Mouse (Mus musculus) MEL (cell line): Measurements from ENCODE around the gene Ptger1. TPM values are rescaled to one million over a fixed set of nuclear protein-coding genes. Genes with fewer than 3 reads are reported as not detected.

Source experiments
- DNase-seq: peaks from one replicate; pipeline ENCODE4 v3.0.0; 2011; ENCODE audit warnings: low read depth, low spot score
- H3K27ac ChIP-seq: 2 replicates; pipeline ENCODE4 v1.5.1; 2012; ENCODE audit warnings: low read depth, mild to moderate bottlenecking, control low read depth, low read length, moderate library complexity; ENCODE audit not compliant: control insufficient read depth
- H3K27me3 ChIP-seq, 2 experiments: fragments of 150-350 bp in 1 of 2; sonication (generic) in 1 of 2; 2 replicates each; pipeline ENCODE4 v1.6.1; 2012; ENCODE audit warnings: low read length in 2 of 2, mild to moderate bottlenecking in 2 of 2, improper control_type of control experiment in 1 of 2, moderate library complexity in 1 of 2; ENCODE audit not compliant: insufficient read depth in 2 of 2, control insufficient read depth in 1 of 2
- H3K36me3 ChIP-seq, 2 experiments: 2 replicates each; pipeline ENCODE4 v1.6.1; 2012 to 2014; ENCODE audit warnings: low read length in 2 of 2, improper control_type of control experiment in 1 of 2, inconsistent platforms in 1 of 2, mild to moderate bottlenecking in 1 of 2; ENCODE audit not compliant: insufficient read depth in 2 of 2, control insufficient read depth in 1 of 2
- H3K4me1 ChIP-seq, 2 experiments: fragments of 150-350 bp in 1 of 2; sonication (generic) in 1 of 2; 2 replicates each; pipeline ENCODE4 v1.6.1; 2012; ENCODE audit warnings: low read length in 2 of 2, improper control_type of control experiment in 1 of 2, mild to moderate bottlenecking in 1 of 2; ENCODE audit not compliant: insufficient read depth in 2 of 2, control insufficient read depth in 1 of 2
- H3K4me3 ChIP-seq, 2 experiments: fragments of 150-350 bp in 1 of 2; sonication (generic) in 1 of 2; 2 replicates each; pipeline ENCODE4 v1.5.1; 2012; ENCODE audit warnings: low read depth in 2 of 2, low read length in 2 of 2, mild to moderate bottlenecking in 2 of 2, moderate library complexity in 2 of 2, control low read depth in 1 of 2, improper control_type of control experiment in 1 of 2; ENCODE audit not compliant: control insufficient read depth in 1 of 2, insufficient read depth in 1 of 2
- H3K79me2 ChIP-seq: 2 replicates; pipeline ENCODE4 v1.6.1; 2012; ENCODE audit warnings: mild to moderate bottlenecking, low read length, moderate library complexity; ENCODE audit not compliant: control insufficient read depth, poor library complexity, insufficient read depth
- H3K9ac ChIP-seq: 2 replicates; pipeline ENCODE4 v1.6.1; 2012; ENCODE audit warnings: low read depth, mild to moderate bottlenecking, control low read depth, low read length, moderate library complexity; ENCODE audit not compliant: control insufficient read depth, poor library complexity, severe bottlenecking
- H3K9me3 ChIP-seq: fragments of 150-350 bp; sonication (generic); replicated peaks from 2 replicates; pipeline ENCODE4 v1.6.1; 2012; ENCODE audit warnings: mild to moderate bottlenecking, low read length, improper control_type of control experiment, moderate library complexity; ENCODE audit not compliant: insufficient read depth
- CHD2 ChIP-seq: IDR thresholded peaks from 2 replicates; pipeline ENCODE4 v1.6.1; 2011; ENCODE audit warnings: low read length, improper control_type of control experiment
- CTCF ChIP-seq, 3 experiments: IDR thresholded peaks in 2 of 3; conservative IDR thresholded peaks in 1 of 3; 2 replicates each; pipeline ENCODE4 v1.5.1; 2011 to 2012; ENCODE audit warnings: low read length in 3 of 3, low read depth in 2 of 3, mild to moderate bottlenecking in 2 of 3, improper control_type of control experiment in 1 of 3, inconsistent platforms in 1 of 3, mixed read lengths in 1 of 3, moderate library complexity in 1 of 3; ENCODE audit not compliant: control insufficient read depth in 1 of 3, insufficient read depth in 1 of 3, poor library complexity in 1 of 3, severe bottlenecking in 1 of 3
- E2F4 ChIP-seq: IDR thresholded peaks from 2 replicates; pipeline ENCODE4 v1.6.1; 2011; ENCODE audit warnings: low read depth, low read length, improper control_type of control experiment, borderline replicate concordance
- GATA1 ChIP-seq: IDR thresholded peaks from 2 replicates; pipeline ENCODE4 v1.6.1; 2011; ENCODE audit warnings: low read depth, low read length, improper control_type of control experiment
- HCFC1 ChIP-seq: IDR thresholded peaks from 2 replicates; pipeline ENCODE4 v1.6.1; 2012; ENCODE audit warnings: low read depth, mild to moderate bottlenecking, inconsistent platforms, low read length, improper control_type of control experiment, moderate library complexity
- KAT2A ChIP-seq: conservative IDR thresholded peaks from 2 replicates; pipeline ENCODE4 v1.6.1; 2012; ENCODE audit warnings: low read depth, low read length, improper control_type of control experiment, inconsistent platforms
- MAFK ChIP-seq: IDR thresholded peaks from 2 replicates; pipeline ENCODE4 v1.6.1; 2011; ENCODE audit warnings: low read depth, mild to moderate bottlenecking, low read length, improper control_type of control experiment, borderline replicate concordance
- MAX ChIP-seq: IDR thresholded peaks from 2 replicates; pipeline ENCODE4 v1.6.1; 2011; ENCODE audit warnings: low read length, improper control_type of control experiment
- MXI1 ChIP-seq: IDR thresholded peaks from 2 replicates; pipeline ENCODE4 v1.6.1; 2011; ENCODE audit warnings: mild to moderate bottlenecking, low read depth, low read length, improper control_type of control experiment
- MYB ChIP-seq: IDR thresholded peaks from 2 replicates; pipeline ENCODE4 v1.6.1; 2011; ENCODE audit warnings: mild to moderate bottlenecking, low read depth, low read length, improper control_type of control experiment
- NELFE ChIP-seq: IDR thresholded peaks from 2 replicates; pipeline ENCODE4 v1.6.1; 2011; ENCODE audit warnings: low read depth, low read length, improper control_type of control experiment
- POLR2A ChIP-seq, 2 experiments: IDR thresholded peaks; 2 replicates each; pipeline ENCODE4 v1.6.1; 2011 to 2012; ENCODE audit warnings: low read length in 2 of 2, mild to moderate bottlenecking in 2 of 2, control low read depth in 1 of 2, improper control_type of control experiment in 1 of 2, low read depth in 1 of 2, moderate library complexity in 1 of 2; ENCODE audit not compliant: control insufficient read depth in 1 of 2, insufficient read depth in 1 of 2, poor library complexity in 1 of 2
- POLR2AphosphoS2 ChIP-seq: IDR thresholded peaks from 2 replicates; pipeline ENCODE4 v1.6.1; 2011; ENCODE audit warnings: low read length, improper control_type of control experiment
- POLR2AphosphoS5 ChIP-seq: IDR thresholded peaks from 2 replicates; pipeline ENCODE4 v1.6.1; 2012; ENCODE audit warnings: low read depth, borderline replicate concordance, mild to moderate bottlenecking, inconsistent platforms, low read length, moderate library complexity, mixed read lengths
- RAD21 ChIP-seq: IDR thresholded peaks from 2 replicates; pipeline ENCODE4 v1.6.1; 2011; ENCODE audit warnings: mild to moderate bottlenecking, low read depth, low read length, improper control_type of control experiment
- RCOR1 ChIP-seq: IDR thresholded peaks from 2 replicates; pipeline ENCODE4 v1.6.1; 2012; ENCODE audit warnings: low read depth, mild to moderate bottlenecking, inconsistent platforms, low read length, improper control_type of control experiment
- SIN3A ChIP-seq: IDR thresholded peaks from 2 replicates; pipeline ENCODE4 v1.6.1; 2012; ENCODE audit warnings: low read length, improper control_type of control experiment, inconsistent platforms
- TAL1 ChIP-seq: IDR thresholded peaks from 2 replicates; pipeline ENCODE4 v1.6.1; 2012; ENCODE audit warnings: mild to moderate bottlenecking, inconsistent platforms, low read length, moderate library complexity, mixed read lengths
- UBTF ChIP-seq: IDR thresholded peaks from 2 replicates; pipeline ENCODE4 v1.6.1; 2012; ENCODE audit warnings: low read depth, mild to moderate bottlenecking, inconsistent platforms, low read length, improper control_type of control experiment, moderate library complexity, borderline replicate concordance; ENCODE audit not compliant: insufficient read depth
- ZKSCAN1 ChIP-seq: IDR thresholded peaks from 2 replicates; pipeline ENCODE4 v1.6.1; 2012; ENCODE audit warnings: low read depth, mild to moderate bottlenecking, inconsistent platforms, low read length, improper control_type of control experiment, moderate library complexity
- ZNF384 ChIP-seq: IDR thresholded peaks from 2 replicates; pipeline ENCODE4 v1.6.1; 2012; ENCODE audit warnings: low read depth, mild to moderate bottlenecking, inconsistent platforms, low read length, improper control_type of control experiment
- polyA plus RNA-seq, 2 experiments: library from polyadenylated mRNA; stranded (reverse) in 1 of 2; unstranded in 1 of 2; fragments of >175 nt in 1 of 2; fragments of >200 nt in 1 of 2; gene quantifications; 2 replicates each; pipeline versions ENCODE4 v1.2.1 to v1.2.4; 2012; ENCODE audit warnings: low replicate concordance in 2 of 2, low read depth in 1 of 2; ENCODE audit not compliant: insufficient read length in 2 of 2, insufficient read depth in 1 of 2, missing spikeins in 1 of 2
- total RNA-seq: library from RNA; depleted of rRNA; stranded (reverse); fragments of 300-350 nt; gene quantifications from 2 replicates; pipeline ENCODE4 v1.2.3, GENCODE M21; 2012

Ptger1 gene
- total and polyA plus RNA-seq, 3 experiments: 3.1 to 4.0 TPM; not detected in 1

DNA sequence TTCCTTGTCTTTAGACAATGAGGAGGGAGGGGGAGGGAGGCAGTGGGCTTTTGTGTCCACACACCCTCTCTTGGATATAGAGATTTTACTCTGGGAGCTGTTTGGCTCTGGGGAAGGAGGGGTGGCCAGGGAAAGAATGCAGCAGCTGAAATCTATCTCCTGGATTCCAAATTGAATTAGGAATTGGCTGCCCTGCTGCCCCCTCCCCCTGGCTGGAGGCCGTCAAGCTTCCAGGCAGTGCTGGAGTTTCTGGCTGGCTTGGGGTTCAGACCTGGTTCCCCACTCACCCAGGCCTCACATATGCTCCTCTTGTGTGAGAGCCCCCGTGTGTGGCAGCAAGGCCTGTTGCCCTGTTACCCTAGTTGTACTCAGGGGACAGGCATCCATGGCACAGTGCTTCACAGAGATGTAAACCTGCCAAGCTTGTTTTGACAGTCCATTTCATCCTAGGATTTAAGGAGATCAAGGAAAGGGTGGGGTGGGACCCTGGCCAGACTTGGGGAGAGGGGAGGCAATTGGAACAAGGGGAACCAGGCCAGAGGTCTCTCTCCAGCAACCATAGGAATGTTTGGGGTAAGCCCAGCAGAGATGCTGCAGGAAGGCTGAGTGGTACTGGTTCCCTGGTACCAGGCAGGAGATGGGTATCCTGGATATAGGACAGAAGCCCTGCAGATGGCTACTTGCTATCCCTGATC lies 1.4 kb upstream of the Ptger1 start:
- TF ChIP-seq RCOR1 (no peak), POLR2AphosphoS2 (no peak), KAT2A (no peak), CTCF (IDR thresholded peaks at IDR 0.05 in 2 of 3, conservative IDR thresholded peaks at IDR 0.05 in 1 of 3; ENCODE audit: control insufficient read depth in 1 of 3, insufficient read depth in 1 of 3, low read depth in 2 of 3, low read length in 3 of 3, poor library complexity in 1 of 3, severe bottlenecking in 1 of 3) (no peak), RAD21 (no peak), UBTF (no peak), NELFE (no peak), CHD2 (no peak), MAFK (no peak), MAX (no peak), MYB (no peak), SIN3A (no peak), HCFC1 (no peak), TAL1 (no peak), ZNF384 (no peak), POLR2AphosphoS5 (no peak), MXI1 (no peak), ZKSCAN1 (no peak), GATA1 (no peak), E2F4 (no peak)
- Histone ChIP-seq H3K4me3 (no peak overlapping the region), H3K36me3 (no peaks in the 10 kb centered on the region), H3K27me3 (no peaks in the 10 kb centered on the region), H3K79me2 (no peaks in the 10 kb centered on the region), H3K9ac (no peak overlapping the region), H3K27ac (no peak overlapping the region), H3K4me1 (peaks cover 0 to 5% of the 10 kb centered on the region in 2 experiments; a peak in 1 of 4 replicates), H3K9me3 (no peaks in the 10 kb centered on the region)
- no peak for DNase-seq

DNA sequence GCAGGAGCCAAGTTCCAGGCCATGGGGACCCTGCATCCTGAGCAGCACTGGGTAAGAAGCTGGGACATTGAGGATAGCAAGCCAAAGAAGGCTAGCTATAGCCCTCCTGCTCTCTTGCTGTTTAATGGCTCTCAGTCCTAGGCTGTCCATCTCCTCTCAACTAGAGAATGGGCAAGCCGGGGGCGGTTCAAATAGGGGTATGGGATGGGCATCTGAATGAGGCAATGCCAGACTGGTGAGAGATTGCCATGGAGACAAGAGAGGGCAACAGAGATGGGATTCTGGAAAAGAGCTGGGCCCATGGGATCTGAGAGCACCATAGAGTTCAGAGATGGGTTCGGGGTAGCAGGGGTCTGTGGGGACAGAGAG lies 372 bp downstream of the Ptger1 start:
- 0 out of 4 replicates have a peak, but pooled peaks of 1 of the 2 experiments have one; percentile 9 for TF ChIP-seq POLR2A (IDR thresholded peaks at IDR 0.05; ENCODE audit: control insufficient read depth in 1 of 2, insufficient read depth in 1 of 2, low read depth in 1 of 2, low read length in 2 of 2, poor library complexity in 1 of 2)
- TF ChIP-seq NELFE: no peak
- TF ChIP-seq, all 39 proteins: peak for 1
- Histone ChIP-seq H3K79me2 (no peaks in the 10 kb centered on the region), H3K36me3 (peaks cover 0 to 4% of the 10 kb centered on the region in 2 experiments; a peak in 2 of 4 replicates), H3K4me1 (peaks cover 0 to 11% of the 10 kb centered on the region in 2 experiments; a peak in 1 of 4 replicates), H3K9ac (no peak overlapping the region), H3K27me3 (no peaks in the 10 kb centered on the region), H3K4me3 (no peak overlapping the region), H3K27ac (no peak overlapping the region), H3K9me3 (no peaks in the 10 kb centered on the region)
- DNase-seq: no peak
